Mouse (Mus musculus) WW6 (cell line): ENCODE results near the gene Ugt2b36.
"Not testable (repeated sequence)": the region's sequence is repeated elsewhere in the genome, so short reads cannot be mapped to it uniquely, and the experiment has no call there.

ENCODE experiments used
- DNase-seq: peaks from one replicate; pipeline ENCODE4 v3.0.0-alpha.2; 2013; ENCODE audit warnings: low read depth, low spot score

The Ugt2b36 gene

DNA sequence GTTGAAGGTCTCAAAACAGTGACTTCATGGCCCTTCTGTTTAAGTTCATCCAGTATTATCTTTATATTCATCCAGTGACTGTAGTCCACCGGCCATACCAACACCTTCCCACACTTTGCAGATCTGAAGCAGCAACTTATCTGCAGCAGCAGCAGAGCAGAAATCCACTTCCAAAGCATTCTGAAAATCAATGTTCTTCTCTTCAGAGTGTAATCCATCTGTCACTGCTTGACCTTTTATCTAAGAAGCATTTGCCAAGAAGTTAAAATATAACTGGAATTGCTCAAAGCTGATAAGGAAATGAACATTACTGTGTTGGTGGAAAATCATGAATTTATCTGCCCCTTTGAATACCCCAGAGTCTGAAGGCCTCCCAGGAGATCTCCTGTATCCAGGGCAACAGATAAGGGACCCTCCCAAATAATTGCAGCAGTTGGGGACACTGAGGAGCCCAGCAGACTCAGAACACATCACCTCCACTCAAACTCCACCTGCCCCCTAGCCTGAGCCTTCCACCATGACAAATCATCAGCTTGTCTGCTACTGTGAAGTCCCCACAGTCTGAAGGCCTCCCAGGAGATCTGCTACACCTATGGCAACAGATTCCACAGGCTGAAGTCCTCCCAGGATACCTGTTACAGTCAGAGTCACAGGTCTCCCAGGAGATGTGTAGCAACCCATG is at the start of gene Ugt2b36:
Ugt2b36 (minus strand) TSS at position 210 of the 682 bp plus-strand sequence.
- DNase-seq: no peak

DNA sequence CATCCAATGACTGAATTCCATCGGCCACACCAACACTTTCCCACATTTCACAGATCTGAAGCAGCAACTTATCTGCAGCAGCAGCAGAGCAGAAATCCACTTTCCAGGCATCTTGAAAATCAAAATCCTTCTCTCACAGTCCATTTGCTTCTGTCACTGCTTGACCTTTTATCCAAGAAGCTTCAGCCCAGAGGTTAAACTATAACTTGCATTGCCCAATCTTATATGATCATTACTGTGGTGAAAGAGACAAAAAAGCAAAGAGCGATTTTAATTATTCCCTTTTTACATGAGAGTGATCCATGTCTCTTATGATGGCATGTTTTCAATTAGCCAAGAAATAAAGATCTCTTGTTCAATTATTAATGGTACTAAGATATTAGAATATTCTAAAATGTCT is 47.8 kb upstream of the Ugt2b36 start, which contains the start of gene Ugt2b5:
Ugt2b5 (minus strand) TSS at position 123 of the 400 bp plus-strand sequence.
- not testable (repeated sequence) for DNase-seq

DNA sequence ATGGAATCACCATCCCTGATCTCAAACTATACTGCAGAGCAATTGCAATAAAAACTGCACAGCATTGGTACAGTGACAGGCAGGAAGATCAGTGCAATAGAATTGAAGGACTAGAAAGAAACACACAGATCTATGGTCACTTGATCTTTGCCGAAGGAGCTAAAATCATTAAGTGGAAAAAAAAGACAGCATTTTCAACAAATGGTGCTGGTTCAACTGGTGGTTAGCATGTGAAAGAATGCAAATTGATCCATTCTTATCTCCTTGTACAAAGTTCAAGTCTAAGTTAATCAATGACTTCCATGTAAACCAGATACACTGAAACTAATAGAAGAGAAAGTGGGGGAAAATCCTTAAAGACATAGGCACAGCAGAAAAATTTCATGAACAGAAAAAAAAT is 11.3 kb upstream of the Ugt2b36 start:
- DNase-seq: not testable (repeated sequence)

DNA sequence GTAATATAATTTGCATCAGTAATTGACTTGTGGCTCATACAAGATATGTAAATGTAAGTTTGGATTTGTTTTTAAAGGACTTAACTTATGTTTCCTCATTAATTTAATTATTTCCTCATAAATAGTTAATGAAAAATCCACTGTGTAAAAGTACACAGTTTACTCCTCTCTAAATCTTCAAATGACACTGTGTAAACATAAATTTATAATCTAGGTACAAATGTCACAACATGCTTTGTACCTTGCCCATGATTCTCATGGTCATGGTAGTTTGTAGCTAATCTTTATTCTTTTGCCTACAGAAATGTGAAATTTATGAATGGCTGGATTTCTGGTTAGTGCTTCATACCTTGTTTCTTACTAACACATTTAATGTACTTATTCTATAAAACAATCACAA is 1.2 kb downstream of the Ugt2b36 start:
- DNase-seq: no peak

DNA sequence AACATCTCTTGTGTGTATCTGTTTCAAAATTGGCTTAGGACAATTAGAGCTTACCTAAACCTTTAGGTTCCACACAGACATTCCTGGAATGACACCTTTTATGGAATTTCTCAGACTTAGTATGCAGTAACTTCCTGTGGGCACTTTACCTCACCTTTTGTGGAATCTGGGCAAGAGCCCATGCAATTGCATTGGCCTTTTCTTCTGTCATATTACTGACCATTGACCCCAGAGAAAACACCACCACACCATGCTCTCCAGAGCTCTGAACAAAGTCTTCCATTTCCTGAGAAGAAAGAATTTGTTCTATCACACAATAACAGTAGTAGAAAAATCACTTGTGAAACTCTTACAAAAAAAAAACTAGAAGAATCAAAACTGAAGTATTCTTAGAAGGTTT is 3.1 kb downstream of the Ugt2b36 start:
- no peak for DNase-seq

DNA sequence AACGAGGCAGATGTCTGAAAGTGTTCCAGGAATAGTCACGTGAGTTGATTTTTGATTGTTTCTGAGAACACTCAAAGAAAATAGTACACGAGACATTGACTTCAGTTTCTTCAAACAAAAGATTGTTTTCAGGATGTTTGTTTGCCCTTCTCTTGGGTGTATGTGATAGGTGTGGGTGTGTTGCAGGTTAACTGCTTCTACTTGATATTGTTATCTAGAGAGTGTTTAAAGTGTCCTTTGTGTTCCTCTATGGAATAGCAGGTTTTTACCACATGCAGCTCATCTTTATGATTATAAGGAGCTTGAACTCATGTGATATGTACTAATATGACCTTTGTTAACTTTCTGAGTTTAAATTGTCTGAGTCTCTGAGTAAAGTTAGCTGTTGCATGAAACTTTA is 6.1 kb downstream of the Ugt2b36 start:
- DNase-seq: no peak

DNA sequence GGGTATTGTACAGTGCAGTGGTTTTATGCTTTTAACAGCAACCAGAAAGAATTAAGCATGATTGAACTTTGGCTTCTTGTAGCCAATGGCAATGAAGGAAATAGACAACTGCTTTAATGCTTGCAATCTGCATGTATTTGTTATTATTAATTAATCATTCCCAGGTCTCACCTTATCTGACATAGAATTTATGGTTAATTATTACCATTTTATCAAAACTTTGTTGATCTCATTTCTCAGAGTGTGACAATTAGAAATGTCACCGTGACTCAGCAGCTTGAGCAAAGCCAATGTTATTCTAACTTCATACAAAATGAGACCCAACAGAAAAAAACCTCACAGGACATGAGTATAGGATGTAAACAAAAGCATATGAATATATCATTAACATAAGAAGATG is 61.7 kb downstream of the Ugt2b36 start:
- DNase-seq: no peak

DNA sequence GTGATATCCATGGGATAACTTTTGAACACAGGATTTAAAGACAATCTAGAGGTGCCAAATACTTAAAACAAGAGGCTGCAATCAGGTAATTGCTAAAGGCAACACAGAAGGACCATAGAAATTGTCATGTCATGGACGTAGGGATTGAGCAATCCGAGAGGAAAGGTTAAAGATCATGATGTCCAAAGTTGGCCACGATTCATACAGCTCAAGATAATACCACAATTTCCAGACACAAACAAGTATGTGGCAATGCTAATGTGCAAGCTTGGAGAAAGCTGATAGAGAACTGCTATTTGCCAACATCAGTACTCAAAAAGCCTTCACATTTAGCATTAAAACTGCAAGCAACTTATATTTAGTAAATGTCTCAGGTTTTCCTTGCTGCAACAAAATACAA is 65.0 kb downstream of the Ugt2b36 start:
- no peak for DNase-seq
